20 mouse cellular contexts compared by ENCODE assay signal in genomic region chr2:146299841-146300460, GRCm38 (mm10).
DNase-seq lines count a peak whose midpoint lies in the region; ATAC-seq lines count a peak whose summit lies in the region.
"Had no signal": no experiment of that assay in that cellular context is flagged by ENCODE, and none has a peak within 500 bp of the region (broad histone marks: within the 10 kb centered on the region; RNA-seq: fewer than 3 reads in every experiment).

No protein-coding gene starts in this region.

- H3K4me3 ChIP-seq in forebrain, embryonic 12.5 days (replicated peaks): no peak overlapping the region
- no peak overlapping the region for H3K4me3 ChIP-seq in midbrain, embryonic 11.5 days (ENCODE audit: low read depth, low read length)
- H3K4me3 ChIP-seq: heart, embryonic 10.5 days; neural tube, embryonic 13.5 days had no signal

- no peaks in the 10 kb centered on the region for H3K36me3 ChIP-seq in forebrain, embryonic 12.5 days (replicated peaks)
- no peaks in the 10 kb centered on the region for H3K36me3 ChIP-seq in midbrain, embryonic 11.5 days (ENCODE audit: control insufficient read depth, insufficient read depth, low read length)
- H3K36me3 ChIP-seq: heart, embryonic 10.5 days; neural tube, embryonic 13.5 days had no signal

- peak; percentile 55 for DNase-seq in ES-CJ7 (ENCODE audit: low read depth, low spot score)
- DNase-seq in R1 (ENCODE audit: low read depth, low spot score): peak; percentile 57
- peak; percentile 92 for DNase-seq in midbrain, embryonic 11.5 days (ENCODE audit: low spot score, missing footprints)
- DNase-seq in c-Kit-positive CD71-positive TER-119-positive erythroid progenitor cells, embryonic 14.5 days (ENCODE audit: low spot score): no peak
- no peak for DNase-seq in frontal cortex, postnatal 25 days (ENCODE audit: low spot score in 2 of 2)
- no peak for DNase-seq in left cerebral cortex, postnatal 25 days (ENCODE audit: low spot score in 2 of 2)
- DNase-seq: adrenal gland, adult 8-10 months; cerebellum, adult 18-20 months; gastrocnemius, postnatal 25 days; heart, postnatal 10 days; kidney, adult 2 months; kidney, postnatal 25 days; liver; lung, adult 18-20 months; lung, postnatal 36 days; right cerebral cortex, postnatal 14 days; thymus, postnatal 14 days had no signal

- ATAC-seq in forebrain, embryonic 12.5 days (ENCODE audit: low FRiP score): no peak; the same call in 1 of the 2 replicates
- peak; percentile 63 for ATAC-seq in midbrain, embryonic 11.5 days (ENCODE audit: low FRiP score)

- H3K27me3 ChIP-seq in forebrain, embryonic 12.5 days: no peaks in the 10 kb centered on the region
- no peaks in the 10 kb centered on the region for H3K27me3 ChIP-seq in midbrain, embryonic 11.5 days (ENCODE audit: control insufficient read depth, insufficient read depth, low read length)
- H3K27me3 ChIP-seq: neural tube, embryonic 13.5 days had no signal

- H3K4me2 ChIP-seq in forebrain, embryonic 12.5 days: peak overlapping the region; percentile 2; the same call in 1 of the 2 replicates
- H3K4me2 ChIP-seq in midbrain, embryonic 11.5 days: no peak overlapping the region
- H3K4me2 ChIP-seq: neural tube, embryonic 13.5 days had no signal

- H3K4me1 ChIP-seq in forebrain, embryonic 12.5 days: peaks cover 50% of the 10 kb centered on the region
- H3K4me1 ChIP-seq in midbrain, embryonic 11.5 days (ENCODE audit: control insufficient read depth, insufficient read depth, low read length): peaks cover 40% of the 10 kb centered on the region
- H3K4me1 ChIP-seq: heart, embryonic 10.5 days had no signal

- intact Hi-C loops in left cerebral cortex, postnatal 25 days (cut with DNase I): no loop called here

- no peaks in the 10 kb centered on the region for H3K9me3 ChIP-seq in forebrain, embryonic 12.5 days
- H3K9me3 ChIP-seq in midbrain, embryonic 11.5 days (ENCODE audit: control insufficient read depth, low read length): no peaks in the 10 kb centered on the region
- H3K9me3 ChIP-seq: heart, embryonic 10.5 days; neural tube, embryonic 13.5 days had no signal

- H3K9ac ChIP-seq in forebrain, embryonic 12.5 days: no peak overlapping the region
- peak overlapping the region; percentile 32; the same call in 1 of the 2 replicates for H3K9ac ChIP-seq in midbrain, embryonic 11.5 days (ENCODE audit: low read length)
- H3K9ac ChIP-seq: neural tube, embryonic 13.5 days had no signal

- H3K27ac ChIP-seq in forebrain, embryonic 12.5 days: peak overlapping the region; percentile 87
- peak overlapping the region; percentile 75 for H3K27ac ChIP-seq in midbrain, embryonic 11.5 days (ENCODE audit: low read depth, low read length)
- H3K27ac ChIP-seq: heart, embryonic 10.5 days; neural tube, embryonic 13.5 days had no signal

- WGBS in forebrain, embryonic 12.5 days: 24% methylated on average over 3 of the region's 3 CpGs
- 21% methylated on average over 3 of the region's 3 CpGs for WGBS in midbrain, embryonic 11.5 days

Comparison
In these comparisons a context has a peak if more than half of its experiments do, and no peak if none do; other contexts are left out.
1. DNase-seq: peak in ES-CJ7 (single experiment), R1 (single experiment) and midbrain, embryonic 11.5 days (single experiment); none in c-Kit-positive CD71-positive TER-119-positive erythroid progenitor cells, embryonic 14.5 days (single experiment), frontal cortex, postnatal 25 days (0 of 2) and left cerebral cortex, postnatal 25 days (0 of 2).